Mouse (Mus musculus) bone marrow macrophage, adult 2 months (primary cell): ENCODE data around the gene Slc25a38.

Source experiments
- CTCF ChIP-seq: IDR thresholded peaks from 2 replicates; pipeline ENCODE4 v1.5.1; 2012; ENCODE audit warnings: low read depth, mild to moderate bottlenecking, low read length, moderate library complexity
- POLR2A ChIP-seq: IDR thresholded peaks from 2 replicates; pipeline ENCODE4 v1.6.1; 2012; ENCODE audit warnings: mild to moderate bottlenecking, low read depth, low read length, borderline replicate concordance

- no peak for TF ChIP-seq POLR2A
- peak; percentile 40; the same call in 1 of the 2 replicates for TF ChIP-seq CTCF
Observed at GRCm38 (mm10) chr9:120098682-120099081, 11.5 kb upstream of the Slc25a38 start.
